Mouse (Mus musculus) neural tube, embryonic 15.5 days (tissue): Measurements from ENCODE around the gene Olfr1426. TPM values are rescaled to one million over a fixed set of nuclear protein-coding genes. Genes with fewer than 3 reads are reported as not detected.

Experiments used
- ATAC-seq: fragments of 200-750 bp; cut with Nextera tagmentation; 2 replicates; pipeline ENCODE4 v1.8.0; 2017; ENCODE audit warnings: mild to moderate bottlenecking, moderate TSS enrichment, moderate library complexity; ENCODE audit not compliant: low FRiP score
- H3K27ac ChIP-seq: fragments of 300-500 bp; sonication (generic); replicated peaks from 2 replicates; pipeline ENCODE4 v1.5.1; 2015; ENCODE audit warnings: mild to moderate bottlenecking, inconsistent platforms
- H3K27me3 ChIP-seq: fragments of 300-500 bp; sonication (generic); replicated peaks from 2 replicates; pipeline ENCODE4 v1.6.1; 2015; ENCODE audit warnings: inconsistent platforms
- H3K36me3 ChIP-seq: fragments of 300-500 bp; sonication (generic); 2 replicates; pipeline ENCODE4 v1.6.1; 2015; ENCODE audit warnings: inconsistent platforms
- H3K4me1 ChIP-seq: fragments of 300-500 bp; sonication (generic); 2 replicates; pipeline ENCODE4 v1.6.1; 2015; ENCODE audit warnings: inconsistent platforms
- H3K4me2 ChIP-seq: fragments of 300-500 bp; sonication (generic); 2 replicates; pipeline ENCODE4 v1.6.1; 2015; ENCODE audit warnings: inconsistent platforms, mild to moderate bottlenecking, moderate library complexity
- H3K4me3 ChIP-seq: fragments of 300-500 bp; sonication (generic); replicated peaks from 2 replicates; pipeline ENCODE4 v1.5.1; 2015; ENCODE audit warnings: mild to moderate bottlenecking, inconsistent platforms
- H3K9ac ChIP-seq: fragments of 300-500 bp; sonication (generic); replicated peaks from 2 replicates; pipeline ENCODE4 v1.6.1; 2015; ENCODE audit warnings: mild to moderate bottlenecking, inconsistent platforms
- H3K9me3 ChIP-seq: fragments of 300-500 bp; sonication (generic); replicated peaks from 2 replicates; pipeline ENCODE4 v1.6.1; 2016; ENCODE audit warnings: inconsistent platforms
- WGBS: fragments of 180-500 bp; shearing (Covaris S2); methylation state at CpG from one replicate; pipeline ENCODE4 v1.1.7; 2015; ENCODE audit warnings: mixed read lengths; 5-methylcytosine and 5-hydroxymethylcytosine counted together
- polyA plus RNA-seq: library from polyadenylated mRNA; unstranded; fragments of >200 nt; fragmentation: Nextera tagmentation; extraction: Ambion mirVana; gene quantifications from 2 replicates; pipeline ENCODE4 v1.2.1, GENCODE M21; 2015

Olfr1426 gene
- polyA plus RNA-seq, 1 experiment from 2014 or later = not detected

DNA sequence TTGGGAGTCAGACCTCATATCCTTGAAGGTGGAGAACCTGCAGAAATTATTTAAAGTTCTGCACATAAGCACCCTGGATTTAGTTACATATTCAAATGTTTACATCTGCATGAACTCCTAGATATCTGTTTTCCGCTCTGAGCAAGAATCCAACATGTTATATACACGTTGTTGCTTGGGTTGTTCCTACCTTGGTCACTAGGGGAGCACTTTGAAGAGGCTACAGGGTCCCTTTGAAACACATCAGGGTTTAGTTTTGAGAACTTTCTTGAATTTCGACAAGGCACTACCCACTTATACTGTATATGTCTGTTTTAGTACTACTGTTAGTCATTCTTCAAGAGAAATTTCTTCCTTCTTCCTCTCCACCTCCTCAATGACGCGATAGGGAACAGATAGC is 48.6 kb downstream of the Olfr1426 start:
- 92% methylated on average over 5 of the region's 5 CpGs for whole genome bisulfite sequencing

DNA sequence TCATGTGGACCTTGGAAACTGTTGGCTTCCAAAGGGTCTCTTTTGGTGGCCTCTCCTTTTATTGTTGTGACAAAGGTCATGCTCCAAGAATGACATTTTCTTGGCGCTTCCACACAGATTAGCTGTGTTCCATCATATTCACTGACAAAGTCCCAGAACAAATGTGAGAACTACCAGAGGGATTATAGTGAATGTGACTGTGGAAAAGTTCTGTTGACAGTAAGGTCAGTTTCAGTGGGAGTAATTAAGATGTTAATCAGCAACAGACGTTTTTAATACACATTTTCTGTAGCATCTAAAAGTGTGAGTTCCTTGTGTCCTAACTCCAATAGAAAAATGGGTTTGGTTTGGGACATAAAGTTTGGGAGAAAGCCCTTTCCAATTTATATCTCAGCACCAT is 50.6 kb downstream of the Olfr1426 start, which contains the start of gene Olfr1423:
Olfr1423 (minus strand) TSS at position 101 of the 400 bp plus-strand sequence.
- H3K4me1 ChIP-seq = no peaks in the 10 kb centered on the region
- H3K4me2 ChIP-seq = no peak within 1 kb of the TSS
- no peaks in the 10 kb centered on the region for H3K36me3 ChIP-seq
- no peak within 1 kb of the TSS for H3K4me3 ChIP-seq
- no peaks in the 10 kb centered on the region for H3K27me3 ChIP-seq
- H3K9me3 ChIP-seq = no peaks in the 10 kb centered on the region
- no peak within 1 kb of the TSS for H3K27ac ChIP-seq
- no peak within 1 kb of the TSS for H3K9ac ChIP-seq
- no peak for ATAC-seq
- WGBS = 76% methylated on average over 2 of the region's 2 CpGs

More for the DNA sequence above, 48.6 kb downstream of the Olfr1426 start:
- Histone ChIP-seq H3K4me2 (no peak overlapping the region), H3K4me3 (no peak overlapping the region), H3K27ac (no peak overlapping the region), H3K9ac (no peak overlapping the region), H3K4me1 (no peaks in the 10 kb centered on the region), H3K9me3 (no peaks in the 10 kb centered on the region), H3K36me3 (no peaks in the 10 kb centered on the region), H3K27me3 (no peaks in the 10 kb centered on the region)
- ATAC-seq = no peak

DNA sequence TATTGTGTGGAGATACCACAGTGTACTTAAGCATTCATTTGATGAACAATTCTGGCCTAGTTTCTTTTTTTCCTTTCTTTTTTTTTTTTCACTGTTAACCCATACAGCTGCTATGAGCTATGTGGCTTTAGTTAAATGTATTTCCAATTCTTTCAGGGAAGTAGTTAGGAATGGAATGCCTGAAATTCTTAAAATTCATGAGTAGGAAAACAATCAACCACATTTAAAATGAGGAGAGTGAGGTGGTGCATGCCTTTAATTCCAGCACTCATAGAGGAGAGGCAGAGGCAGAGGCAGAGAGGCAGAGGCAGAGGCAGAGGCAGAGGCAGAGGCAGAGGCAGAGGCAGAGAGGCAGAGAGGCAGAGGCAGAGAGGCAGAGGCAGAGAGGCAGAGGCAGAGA is 54.1 kb downstream of the Olfr1426 start:
- no peak for ATAC-seq
- no peaks in the 10 kb centered on the region for H3K4me1 ChIP-seq
- no peaks in the 10 kb centered on the region for H3K9me3 ChIP-seq
- no peak overlapping the region for H3K9ac ChIP-seq
- H3K36me3 ChIP-seq = no peaks in the 10 kb centered on the region
- no peaks in the 10 kb centered on the region for H3K27me3 ChIP-seq
- H3K27ac ChIP-seq = no peak overlapping the region
- no peak overlapping the region for H3K4me3 ChIP-seq
- H3K4me2 ChIP-seq = no peak overlapping the region

Other genes starting within 250 kb of the Olfr1426 start
- not detected in 2 replicates for gene Olfr1418, start 230.9 kb downstream of the Olfr1426 start, polyA plus RNA-seq
- not detected in 2 replicates for gene Olfr1419, start 216.9 kb downstream of the Olfr1426 start, polyA plus RNA-seq
- not detected in 2 replicates for gene Olfr1420, start 205.4 kb downstream of the Olfr1426 start, polyA plus RNA-seq
- gene Patl1, start 179.6 kb downstream of the Olfr1426 start, polyA plus RNA-seq = 13.3 and 15.2 TPM in 2 replicates
- 3.4 and 3.8 TPM in 2 replicates for gene Osbp, start 126.1 kb downstream of the Olfr1426 start, polyA plus RNA-seq
- gene Olfr1423, start 50.7 kb downstream of the Olfr1426 start, polyA plus RNA-seq = not detected in 2 replicates
- not detected in 2 replicates for gene Olfr1424, start 29.3 kb downstream of the Olfr1426 start, polyA plus RNA-seq
- not detected in 2 replicates for gene Olfr1425, start 14.3 kb downstream of the Olfr1426 start, polyA plus RNA-seq
- gene Olfr1427, start 11.3 kb upstream of the Olfr1426 start, polyA plus RNA-seq = not detected in 2 replicates
- not detected in 2 replicates for gene Olfr1428, start 23.9 kb upstream of the Olfr1426 start, polyA plus RNA-seq
- not detected in 2 replicates for gene Olfr76, start 31.2 kb upstream of the Olfr1426 start, polyA plus RNA-seq
- not detected in 2 replicates for gene Olfr1555-ps1, start 78.1 kb upstream of the Olfr1426 start, polyA plus RNA-seq
- gene Olfr1431, start 108.6 kb upstream of the Olfr1426 start, polyA plus RNA-seq = not detected in 2 replicates
- not detected in 2 replicates for gene Olfr1432, start 140.6 kb upstream of the Olfr1426 start, polyA plus RNA-seq
- not detected in 2 replicates for gene Olfr262, start 149.6 kb upstream of the Olfr1426 start, polyA plus RNA-seq
- not detected in 2 replicates for gene Olfr235, start 169.0 kb upstream of the Olfr1426 start, polyA plus RNA-seq
- not detected in 2 replicates for gene Olfr1434, start 187.8 kb upstream of the Olfr1426 start, polyA plus RNA-seq
- gene Olfr1436, start 207.1 kb upstream of the Olfr1426 start, polyA plus RNA-seq = not detected in 2 replicates
- not detected in 2 replicates for gene Olfr1437, start 233.1 kb upstream of the Olfr1426 start, polyA plus RNA-seq
- not detected in 2 replicates for gene Olfr1438-ps1, start 243.9 kb upstream of the Olfr1426 start, polyA plus RNA-seq